Mouse (Mus musculus) adrenal gland, adult 18-20 months (tissue): ENCODE results near the gene Asb6. TPM values are rescaled to one million over a fixed set of nuclear protein-coding genes. Genes with fewer than 3 reads are reported as not detected.

Experiments used
- DNase-seq, 2 experiments: peaks; one replicate each; pipeline ENCODE4 v3.0.0; 2021 to 2022; ENCODE audit warnings: low spot score in 2 of 2
- total RNA-seq, 2 experiments: library from RNA; stranded (reverse); gene quantifications; 1 replicate in 1 of 2; 2 replicates in 1 of 2; pipeline ENCODE4 v1.2.3; 2021

Gene Asb6
- total RNA-seq, 2 experiments from 2014 or later: 27.1 to 33.8 TPM

GRCm38 (mm10) chr2:30836238-30836990 is 6.3 kb upstream of the Asb6 start:
- no peak for DNase-seq

- no peak for DNase-seq
Observed at GRCm38 (mm10) chr2:30834373-30835022, 4.4 kb upstream of the Asb6 start, which contains the start of gene Prrx2. TSS of gene Prrx2 (plus strand) at chr2:30834972.

GRCm38 (mm10) chr2:30833644-30834043 is 3.5 kb upstream of the Asb6 start:
- no peak for DNase-seq

GRCm38 (mm10) chr2:30829315-30829714 is 818 bp downstream of the Asb6 start:
- peak in 1 of 2 experiments; percentile 49 for DNase-seq

- DNase-seq: peak; percentile 98
Observed at GRCm38 (mm10) chr2:30827749-30828475, 2.2 kb downstream of the Asb6 start.

- peak; percentile 38 to 47 for DNase-seq
Observed at GRCm38 (mm10) chr2:30826825-30827748, 3.0 kb downstream of the Asb6 start.

- no peak for DNase-seq
Observed at GRCm38 (mm10) chr2:30823385-30824153, 6.6 kb downstream of the Asb6 start.

GRCm38 (mm10) chr2:30822460-30822859 is 7.7 kb downstream of the Asb6 start:
- DNase-seq: no peak

GRCm38 (mm10) chr2:30821073-30821472 is 9.1 kb downstream of the Asb6 start:
- DNase-seq: no peak

- no peak for DNase-seq
Observed at GRCm38 (mm10) chr2:30819873-30820272, 10.3 kb downstream of the Asb6 start.

GRCm38 (mm10) chr2:30816383-30816782 is 13.8 kb downstream of the Asb6 start:
- DNase-seq: no peak

- DNase-seq: no peak
Observed at GRCm38 (mm10) chr2:30810573-30810972, 19.6 kb downstream of the Asb6 start.

- DNase-seq: no peak
Observed at GRCm38 (mm10) chr2:30809503-30809902, 20.6 kb downstream of the Asb6 start.

- peak in 1 of 2 experiments; percentile 31 for DNase-seq
Observed at GRCm38 (mm10) chr2:30808296-30808655, 21.9 kb downstream of the Asb6 start.

GRCm38 (mm10) chr2:30807648-30808295 is 22.4 kb downstream of the Asb6 start, which contains the start of gene Ntmt1:
TSS of gene Ntmt1 (plus strand) at chr2:30807826.
- DNase-seq: peak; percentile 96 to 97

- DNase-seq: no peak
Observed at GRCm38 (mm10) chr2:30807147-30807647, 22.9 kb downstream of the Asb6 start.

GRCm38 (mm10) chr2:30805983-30806382 is 24.1 kb downstream of the Asb6 start:
- DNase-seq: no peak

GRCm38 (mm10) chr2:30803604-30804003 is 26.5 kb downstream of the Asb6 start, which contains the start of gene 1700001O22Rik:
TSS of gene 1700001O22Rik (minus strand) at chr2:30803661.
- DNase-seq: no peak
